Mouse (Mus musculus): ENCODE measurements around the gene Foxn2. TPM values are rescaled to one million over a fixed set of nuclear protein-coding genes. Genes with fewer than 3 reads are reported as not detected.
A peak's percentile ranks its signal among the peaks of the same experiment; 100 is the strongest.

Gene Foxn2
- polyA plus RNA-seq, 1 experiment from 2014 or later = 10.4 TPM

- 0 out of 2 replicates have a peak, but pooled peaks cover 2% of the 10 kb centered on the region for H3K27me3 ChIP-seq
- peak; percentile 62 for ATAC-seq (ENCODE audit: low FRiP score)
- no peak overlapping the region for H3K4me3 ChIP-seq
- 41% methylated on average over 10 of the region's 10 CpGs for WGBS
- no peaks in the 10 kb centered on the region for H3K9me3 ChIP-seq
- H3K4me2 ChIP-seq = no peak overlapping the region
- H3K36me3 ChIP-seq = no peaks in the 10 kb centered on the region
- no peak overlapping the region for H3K9ac ChIP-seq
- peaks cover 14% of the 10 kb centered on the region for H3K4me1 ChIP-seq (replicated peaks)
- H3K27ac ChIP-seq = no peak overlapping the region
Measured at GRCm38 (mm10) chr17:88505275-88505723, 64.8 kb downstream of the Foxn2 start.

DNA sequence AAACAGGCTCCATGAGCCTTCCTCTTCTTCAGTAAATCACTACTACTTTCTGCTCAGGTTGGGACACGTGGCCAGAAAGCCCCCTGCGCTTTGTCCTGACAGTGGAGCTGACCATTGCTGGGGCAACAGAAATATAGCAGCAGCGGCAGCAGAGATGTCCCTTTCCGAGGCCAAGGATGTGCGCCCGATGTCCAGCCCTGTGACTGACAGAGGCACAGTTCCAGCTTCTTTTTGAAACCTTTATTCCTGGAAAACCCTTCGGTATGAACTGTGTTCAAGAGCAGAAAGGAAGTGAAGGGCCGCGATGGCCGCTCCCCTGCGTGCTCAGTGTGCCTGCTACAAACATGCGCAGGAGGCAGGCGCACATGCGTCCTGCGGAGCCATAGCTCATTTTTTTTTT, 65.4 kb downstream of the Foxn2 start:
- no peak overlapping the region for H3K9ac ChIP-seq
- peaks cover 14% of the 10 kb centered on the region for H3K4me1 ChIP-seq (replicated peaks)
- no peaks in the 10 kb centered on the region for H3K9me3 ChIP-seq
- H3K27me3 ChIP-seq = 0 out of 2 replicates have a peak, but pooled peaks cover 2% of the 10 kb centered on the region
- no peak overlapping the region for H3K27ac ChIP-seq
- 91% methylated on average over 15 of the region's 15 CpGs for WGBS
- no peak overlapping the region for H3K4me3 ChIP-seq
- H3K4me2 ChIP-seq = no peak overlapping the region
- H3K36me3 ChIP-seq = no peaks in the 10 kb centered on the region
- ATAC-seq (ENCODE audit: low FRiP score) = no peak

GRCm38 (mm10) chr17:88507376-88507775, 66.9 kb downstream of the Foxn2 start:
- H3K4me2 ChIP-seq = no peak overlapping the region
- peaks cover 14% of the 10 kb centered on the region for H3K4me1 ChIP-seq (replicated peaks)
- no peak for ATAC-seq (ENCODE audit: low FRiP score)
- H3K4me3 ChIP-seq = no peak overlapping the region
- no peaks in the 10 kb centered on the region for H3K36me3 ChIP-seq
- no peak overlapping the region for H3K27ac ChIP-seq
- H3K27me3 ChIP-seq = 0 out of 2 replicates have a peak, but pooled peaks cover 2% of the 10 kb centered on the region
- WGBS = 91% methylated on average over 10 of the region's 10 CpGs
- H3K9ac ChIP-seq = no peak overlapping the region
- H3K9me3 ChIP-seq = no peaks in the 10 kb centered on the region

GRCm38 (mm10) chr17:88508846-88509508, 68.5 kb downstream of the Foxn2 start:
- H3K27ac ChIP-seq = no peak overlapping the region
- peaks cover 14% of the 10 kb centered on the region for H3K4me1 ChIP-seq (replicated peaks)
- H3K4me2 ChIP-seq = no peak overlapping the region
- ATAC-seq (ENCODE audit: low FRiP score) = peak; percentile 44
- 0 out of 2 replicates have a peak overlapping the region, but pooled peaks have one; percentile 29 for H3K9ac ChIP-seq
- H3K27me3 ChIP-seq = 0 out of 2 replicates have a peak, but pooled peaks cover 2% of the 10 kb centered on the region
- WGBS = 41% methylated on average over 12 of the region's 12 CpGs
- no peaks in the 10 kb centered on the region for H3K9me3 ChIP-seq
- no peaks in the 10 kb centered on the region for H3K36me3 ChIP-seq
- no peak overlapping the region for H3K4me3 ChIP-seq

- Histone ChIP-seq H3K27me3 (0 out of 2 replicates have a peak, but pooled peaks cover 2% of the 10 kb centered on the region), H3K4me2 (no peak overlapping the region), H3K9ac (no peak overlapping the region), H3K9me3 (no peaks in the 10 kb centered on the region), H3K36me3 (no peaks in the 10 kb centered on the region), H3K27ac (no peak overlapping the region), H3K4me3 (no peak overlapping the region), H3K4me1 (replicated peaks) (peaks cover 13% of the 10 kb centered on the region)
- 73% methylated on average over 3 of the region's 3 CpGs for WGBS
- ATAC-seq (ENCODE audit: low FRiP score) = no peak
Measured at GRCm38 (mm10) chr17:88509999-88510398, 69.5 kb downstream of the Foxn2 start.

DNA sequence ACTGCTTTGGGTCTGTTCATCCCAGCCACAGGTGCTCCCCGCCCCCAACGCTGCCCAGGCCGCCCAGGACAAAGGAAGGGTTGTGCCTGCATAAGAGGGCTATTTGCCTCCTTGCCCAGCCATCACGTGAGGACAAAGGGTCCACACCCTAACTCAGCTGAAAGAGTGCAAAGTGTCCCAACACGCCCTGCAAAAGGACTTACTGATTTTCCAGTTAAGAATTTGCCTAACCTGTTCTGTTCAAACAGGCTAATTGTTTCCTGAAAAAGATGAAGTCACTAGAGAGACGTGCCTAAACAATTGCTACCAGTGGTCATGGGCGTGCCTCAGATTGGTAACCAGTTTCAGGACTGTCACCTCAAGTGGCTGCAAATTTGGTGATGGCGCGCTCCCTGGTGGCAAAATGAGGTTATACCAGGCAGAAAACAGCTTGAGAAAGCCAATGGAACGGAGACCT, 70.6 kb downstream of the Foxn2 start:
- H3K36me3 ChIP-seq = no peaks in the 10 kb centered on the region
- no peak overlapping the region for H3K27ac ChIP-seq
- H3K4me2 ChIP-seq = 0 out of 2 replicates have a peak overlapping the region, but pooled peaks have one; percentile 13
- 0 out of 2 replicates have a peak, but pooled peaks cover 2% of the 10 kb centered on the region for H3K27me3 ChIP-seq
- peaks cover 6% of the 10 kb centered on the region for H3K4me1 ChIP-seq (replicated peaks)
- peak; percentile 58 for ATAC-seq (ENCODE audit: low FRiP score)
- H3K9me3 ChIP-seq = no peaks in the 10 kb centered on the region
- H3K4me3 ChIP-seq = no peak overlapping the region
- no peak overlapping the region for H3K9ac ChIP-seq
- WGBS = 5% methylated on average over 10 of the region's 10 CpGs

DNA sequence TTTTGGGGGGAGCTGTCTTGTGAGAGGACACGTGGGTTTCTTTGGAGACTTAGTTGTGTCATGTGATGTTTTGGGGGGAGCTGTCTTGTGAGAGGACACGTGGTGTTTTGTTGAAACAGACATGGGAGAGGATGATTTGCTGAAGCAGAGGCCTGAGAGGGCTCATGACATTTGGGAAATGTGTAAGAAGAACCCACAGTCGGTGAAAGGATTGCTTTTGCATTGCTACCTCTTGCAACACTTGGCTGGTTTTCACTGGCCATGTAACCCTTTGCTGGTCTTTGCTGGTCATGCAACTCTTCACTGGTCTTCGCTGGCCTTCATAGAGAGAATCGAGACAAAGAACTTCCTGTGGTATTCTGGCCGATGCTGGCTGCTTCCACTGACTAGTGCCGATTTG, 76.0 kb downstream of the Foxn2 start:
- no peak overlapping the region for H3K9ac ChIP-seq
- no peak overlapping the region for H3K4me3 ChIP-seq
- H3K36me3 ChIP-seq = no peaks in the 10 kb centered on the region
- no peak for ATAC-seq (ENCODE audit: low FRiP score)
- H3K4me2 ChIP-seq = no peak overlapping the region
- H3K4me1 ChIP-seq (replicated peaks) = no peaks in the 10 kb centered on the region
- peaks cover 3% of the 10 kb centered on the region; the same call in 1 of the 2 replicates for H3K27me3 ChIP-seq
- no peaks in the 10 kb centered on the region for H3K9me3 ChIP-seq
- H3K27ac ChIP-seq = no peak overlapping the region
- 85% methylated on average over 7 of the region's 7 CpGs for WGBS

DNA sequence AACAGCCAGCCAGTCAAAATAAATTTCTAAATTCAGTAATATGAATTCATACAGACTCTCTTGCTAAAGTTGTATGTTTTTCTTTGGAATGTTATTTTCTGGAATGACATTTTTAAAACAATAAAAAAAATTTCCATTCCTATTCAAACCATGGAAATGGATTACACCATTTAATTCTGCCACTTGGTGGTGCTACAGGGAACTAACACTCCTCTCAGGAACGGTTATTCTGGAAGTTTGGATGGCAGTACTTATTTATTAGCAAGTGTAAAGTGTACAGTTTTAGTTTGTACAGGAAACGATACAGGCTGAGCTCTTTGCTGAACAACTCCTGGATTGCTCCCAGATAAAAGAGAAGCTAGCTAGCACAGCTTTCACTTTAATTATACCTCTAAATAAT, 87.3 kb downstream of the Foxn2 start:
- Histone ChIP-seq H3K4me1 (replicated peaks) (peaks cover 15% of the 10 kb centered on the region), H3K9ac (no peak overlapping the region), H3K27me3 (0 out of 2 replicates have a peak, but pooled peaks cover 10% of the 10 kb centered on the region), H3K4me3 (no peak overlapping the region), H3K36me3 (no peaks in the 10 kb centered on the region), H3K9me3 (no peaks in the 10 kb centered on the region), H3K4me2 (no peak overlapping the region), H3K27ac (no peak overlapping the region)
- ATAC-seq (ENCODE audit: low FRiP score) = no peak
- 42% methylated on average over 2 of the region's 2 CpGs for WGBS

GRCm38 (mm10) chr17:88529519-88530235, 89.2 kb downstream of the Foxn2 start, which contains the start of gene Ppp1r21:
Gene Ppp1r21 (plus strand): TSS chr17:88530118.
- Histone ChIP-seq H3K27me3 (0 out of 2 replicates have a peak, but pooled peaks cover 6% of the 10 kb centered on the region), H3K4me1 (replicated peaks) (peaks cover 15% of the 10 kb centered on the region), H3K9me3 (no peaks in the 10 kb centered on the region), H3K27ac (peak within 1 kb of the TSS; percentile 96), H3K4me3 (peak within 1 kb of the TSS; percentile 62), H3K9ac (peak within 1 kb of the TSS; percentile 83), H3K36me3 (no peaks in the 10 kb centered on the region), H3K4me2 (peak within 1 kb of the TSS; percentile 75)
- 6% methylated on average over 38 of the region's 49 CpGs for WGBS
- peak; percentile 97 for ATAC-seq (ENCODE audit: low FRiP score)

GRCm38 (mm10) chr17:88530236-88530619, 89.7 kb downstream of the Foxn2 start:
- Histone ChIP-seq H3K4me3 (peak overlapping the region; percentile 62), H3K36me3 (peaks cover 3% of the 10 kb centered on the region; the same call in 1 of the 2 replicates), H3K4me2 (peak overlapping the region; percentile 75), H3K9me3 (no peaks in the 10 kb centered on the region), H3K9ac (peak overlapping the region; percentile 83), H3K4me1 (replicated peaks) (peaks cover 19% of the 10 kb centered on the region), H3K27me3 (0 out of 2 replicates have a peak, but pooled peaks cover 4% of the 10 kb centered on the region), H3K27ac (peak overlapping the region; percentile 92)
- WGBS = 0% methylated on average over 12 of the region's 14 CpGs
- peak; percentile 90 for ATAC-seq (ENCODE audit: low FRiP score)

GRCm38 (mm10) chr17:88530667-88531066, 90.2 kb downstream of the Foxn2 start:
- no peaks in the 10 kb centered on the region for H3K9me3 ChIP-seq
- WGBS = 5% methylated on average over 11 of the region's 11 CpGs
- 0 out of 2 replicates have a peak, but pooled peaks cover under 1% of the 10 kb centered on the region for H3K27me3 ChIP-seq
- no peak for ATAC-seq (ENCODE audit: low FRiP score)
- peak overlapping the region; percentile 92 for H3K27ac ChIP-seq
- H3K36me3 ChIP-seq = peaks cover 6% of the 10 kb centered on the region; the same call in 1 of the 2 replicates
- H3K4me1 ChIP-seq (replicated peaks) = peaks cover 23% of the 10 kb centered on the region
- H3K4me2 ChIP-seq = peak overlapping the region; percentile 75
- H3K4me3 ChIP-seq = peak overlapping the region; percentile 62
- peak overlapping the region; percentile 83 for H3K9ac ChIP-seq

GRCm38 (mm10) chr17:88531176-88531575, 90.7 kb downstream of the Foxn2 start:
- no peak for ATAC-seq (ENCODE audit: low FRiP score)
- Histone ChIP-seq H3K4me3 (peak overlapping the region; percentile 62), H3K4me2 (peak overlapping the region; percentile 75), H3K36me3 (peaks cover 6% of the 10 kb centered on the region; the same call in 1 of the 2 replicates), H3K9me3 (no peaks in the 10 kb centered on the region), H3K4me1 (replicated peaks) (peaks cover 23% of the 10 kb centered on the region), H3K27ac (0 out of 2 replicates have a peak overlapping the region, but pooled peaks have one; percentile 92), H3K27me3 (no peaks in the 10 kb centered on the region), H3K9ac (peak overlapping the region; percentile 83)
- 55% methylated on average over 6 of the region's 6 CpGs for WGBS

Measured in hindbrain, embryonic 13.5 days (tissue).